Mouse (Mus musculus) C2C12 (cell line): ENCODE measurements around the gene Psrc1.

Experiments used
- CTCF ChIP-seq: IDR thresholded peaks from one replicate; pipeline ENCODE4 v1.5.1; 2011; ENCODE audit not compliant: control insufficient read depth, insufficient read depth, insufficient read length
- MAX ChIP-seq: IDR thresholded peaks from one replicate; pipeline ENCODE4 v1.6.1; 2011; ENCODE audit warnings: mild to moderate bottlenecking, control low read depth
- MYOG ChIP-seq: IDR thresholded peaks from one replicate; pipeline ENCODE4 v1.6.1; 2011; ENCODE audit not compliant: control insufficient read depth, insufficient read length; ENCODE audit errors: extremely low read depth

GRCm38 (mm10) chr3:108400442-108400841, 16.8 kb downstream of the Psrc1 start:
- TF ChIP-seq CTCF (no peak), MAX (no peak), MYOG (no peak)
